Mouse (Mus musculus): Measurements from ENCODE around the gene Upp1. TPM values are rescaled to one million over a fixed set of nuclear protein-coding genes. Genes with fewer than 3 reads are reported as not detected.

Gene Upp1
- polyA plus RNA-seq, 1 experiment = not detected

- no peak for TF ChIP-seq GATA1 (IDR thresholded peaks at IDR 0.05; ENCODE audit: low read length)
- peaks cover 55% of the 10 kb centered on the region for H3K27me3 ChIP-seq (ENCODE audit: control insufficient read depth)
- H3K9me3 ChIP-seq (ENCODE audit: control insufficient read depth, low read length) = no peaks in the 10 kb centered on the region
- H3K4me3 ChIP-seq (replicated peaks) = no peak overlapping the region
- H3K4me1 ChIP-seq (ENCODE audit: control insufficient read depth) = peaks cover 8% of the 10 kb centered on the region
- no peaks in the 10 kb centered on the region for H3K36me3 ChIP-seq (ENCODE audit: control insufficient read depth)
Measured at GRCm38 (mm10) chr11:9119231-9120020, 1.5 kb downstream of the Upp1 start.

GRCm38 (mm10) chr11:9122315-9122714 lies 4.4 kb downstream of the Upp1 start:
- Histone ChIP-seq H3K4me3 (replicated peaks) (no peak overlapping the region), H3K9me3 (ENCODE audit: control insufficient read depth, low read length) (no peaks in the 10 kb centered on the region), H3K36me3 (ENCODE audit: control insufficient read depth) (no peaks in the 10 kb centered on the region), H3K27me3 (ENCODE audit: control insufficient read depth) (peaks cover 31% of the 10 kb centered on the region), H3K4me1 (ENCODE audit: control insufficient read depth) (peaks cover 8% of the 10 kb centered on the region)
- TF ChIP-seq GATA1 (IDR thresholded peaks at IDR 0.05; ENCODE audit: low read length) = no peak
- no peak for TF ChIP-seq TAL1 (IDR thresholded peaks at IDR 0.05; ENCODE audit: low read length)

GRCm38 (mm10) chr11:9126373-9127107 lies 8.6 kb downstream of the Upp1 start:
- TF ChIP-seq TAL1 (IDR thresholded peaks at IDR 0.05; ENCODE audit: low read length) (no peak), GATA1 (IDR thresholded peaks at IDR 0.05; ENCODE audit: low read length) (no peak)
- Histone ChIP-seq H3K9me3 (ENCODE audit: control insufficient read depth, low read length) (no peaks in the 10 kb centered on the region), H3K4me3 (replicated peaks) (no peak overlapping the region), H3K4me1 (ENCODE audit: control insufficient read depth) (no peaks in the 10 kb centered on the region), H3K36me3 (ENCODE audit: control insufficient read depth) (no peaks in the 10 kb centered on the region), H3K27me3 (ENCODE audit: control insufficient read depth) (no peaks in the 10 kb centered on the region)

GRCm38 (mm10) chr11:9128110-9128509 lies 10.2 kb downstream of the Upp1 start:
- Histone ChIP-seq H3K4me1 (ENCODE audit: control insufficient read depth) (no peaks in the 10 kb centered on the region), H3K9me3 (ENCODE audit: control insufficient read depth, low read length) (no peaks in the 10 kb centered on the region), H3K36me3 (ENCODE audit: control insufficient read depth) (no peaks in the 10 kb centered on the region), H3K4me3 (replicated peaks) (no peak overlapping the region), H3K27me3 (ENCODE audit: control insufficient read depth) (no peaks in the 10 kb centered on the region)
- TF ChIP-seq GATA1 (IDR thresholded peaks at IDR 0.05; ENCODE audit: low read length) (no peak), TAL1 (IDR thresholded peaks at IDR 0.05; ENCODE audit: low read length) (no peak)

- Histone ChIP-seq H3K36me3 (ENCODE audit: control insufficient read depth) (no peaks in the 10 kb centered on the region), H3K9me3 (ENCODE audit: control insufficient read depth, low read length) (no peaks in the 10 kb centered on the region), H3K4me1 (ENCODE audit: control insufficient read depth) (no peaks in the 10 kb centered on the region), H3K27me3 (ENCODE audit: control insufficient read depth) (no peaks in the 10 kb centered on the region), H3K4me3 (replicated peaks) (no peak overlapping the region)
- no peak for TF ChIP-seq TAL1 (IDR thresholded peaks at IDR 0.05; ENCODE audit: low read length)
- no peak for TF ChIP-seq GATA1 (IDR thresholded peaks at IDR 0.05; ENCODE audit: low read length)
Measured at GRCm38 (mm10) chr11:9129528-9129927, 11.6 kb downstream of the Upp1 start.

GRCm38 (mm10) chr11:9131688-9132087 lies 13.8 kb downstream of the Upp1 start:
- no peaks in the 10 kb centered on the region for H3K36me3 ChIP-seq (ENCODE audit: control insufficient read depth)
- H3K9me3 ChIP-seq (ENCODE audit: control insufficient read depth, low read length) = no peaks in the 10 kb centered on the region
- no peak for TF ChIP-seq GATA1 (IDR thresholded peaks at IDR 0.05; ENCODE audit: low read length)
- TF ChIP-seq TAL1 (IDR thresholded peaks at IDR 0.05; ENCODE audit: low read length) = no peak
- H3K27me3 ChIP-seq (ENCODE audit: control insufficient read depth) = no peaks in the 10 kb centered on the region
- no peaks in the 10 kb centered on the region for H3K4me1 ChIP-seq (ENCODE audit: control insufficient read depth)
- no peak overlapping the region for H3K4me3 ChIP-seq (replicated peaks)

- H3K4me3 ChIP-seq (replicated peaks) = no peak overlapping the region
- no peaks in the 10 kb centered on the region for H3K4me1 ChIP-seq (ENCODE audit: control insufficient read depth)
- H3K27me3 ChIP-seq (ENCODE audit: control insufficient read depth) = no peaks in the 10 kb centered on the region
- H3K36me3 ChIP-seq (ENCODE audit: control insufficient read depth) = no peaks in the 10 kb centered on the region
- no peaks in the 10 kb centered on the region for H3K9me3 ChIP-seq (ENCODE audit: control insufficient read depth, low read length)
- TF ChIP-seq GATA1 (IDR thresholded peaks at IDR 0.05; ENCODE audit: low read length) = no peak
- TF ChIP-seq TAL1 (IDR thresholded peaks at IDR 0.05; ENCODE audit: low read length) = no peak
Measured at GRCm38 (mm10) chr11:9135589-9136246, 17.8 kb downstream of the Upp1 start.

- Histone ChIP-seq H3K4me1 (ENCODE audit: control insufficient read depth) (no peaks in the 10 kb centered on the region), H3K4me3 (replicated peaks) (no peak overlapping the region), H3K9me3 (ENCODE audit: control insufficient read depth, low read length) (no peaks in the 10 kb centered on the region), H3K36me3 (ENCODE audit: control insufficient read depth) (no peaks in the 10 kb centered on the region), H3K27me3 (ENCODE audit: control insufficient read depth) (no peaks in the 10 kb centered on the region)
- TF ChIP-seq GATA1 (IDR thresholded peaks at IDR 0.05; ENCODE audit: low read length) (no peak), TAL1 (IDR thresholded peaks at IDR 0.05; ENCODE audit: low read length) (no peak)
Measured at GRCm38 (mm10) chr11:9136471-9136870, 18.6 kb downstream of the Upp1 start.

GRCm38 (mm10) chr11:9145113-9145512 lies 27.2 kb downstream of the Upp1 start:
- Histone ChIP-seq H3K27me3 (ENCODE audit: control insufficient read depth) (no peaks in the 10 kb centered on the region), H3K4me3 (replicated peaks) (no peak overlapping the region), H3K4me1 (ENCODE audit: control insufficient read depth) (no peaks in the 10 kb centered on the region), H3K9me3 (ENCODE audit: control insufficient read depth, low read length) (no peaks in the 10 kb centered on the region), H3K36me3 (ENCODE audit: control insufficient read depth) (no peaks in the 10 kb centered on the region)
- TF ChIP-seq TAL1 (IDR thresholded peaks at IDR 0.05; ENCODE audit: low read length) = no peak
- TF ChIP-seq GATA1 (IDR thresholded peaks at IDR 0.05; ENCODE audit: low read length) = no peak
